Comparison of ENCODE assay signal across 8 mouse cellular contexts in genomic region chr5:91038547-91038946, GRCm38 (mm10). TPM values are rescaled to one million over a fixed set of nuclear protein-coding genes. Genes with fewer than 3 reads are reported as not detected.
DNase-seq lines count a peak whose midpoint lies in the region; ATAC-seq and TF ChIP-seq lines count a peak whose summit lies in the region.

No protein-coding gene starts in this region.

- peak; percentile 55 for TF ChIP-seq CTCF in layer of hippocampus, adult 2 months (conservative IDR thresholded peaks at IDR 0.05)
- peak; percentile 76 for TF ChIP-seq CTCF in stomach, postnatal 0 days (IDR thresholded peaks at IDR 0.05; ENCODE audit: low read depth)

- ATAC-seq in hematopoietic stem cell, adult 5-6 weeks (replicated peaks in 1 of 2; ENCODE audit: insufficient read depth in 1 of 2, low FRiP score in 2 of 2, low TSS enrichment in 1 of 2, low read depth in 1 of 2, poor library complexity in 2 of 2, severe bottlenecking in 2 of 2): peak; percentile 27 to 58; a peak in 2 of 4 replicates
- ATAC-seq in limb, embryonic 15.5 days (ENCODE audit: insufficient number of reproducible peaks, low FRiP score, low TSS enrichment, low read depth): peak; percentile 40; the same call in 1 of the 2 replicates
- ATAC-seq in stomach, postnatal 0 days (ENCODE audit: low FRiP score, low TSS enrichment): peak; percentile 99

- no peaks in the 10 kb centered on the region for H3K9me3 ChIP-seq in limb, embryonic 15.5 days
- H3K9me3 ChIP-seq in stomach, postnatal 0 days (ENCODE audit: control insufficient read depth, low read length): no peaks in the 10 kb centered on the region

- no peak overlapping the region for H3K27ac ChIP-seq in layer of hippocampus, adult 2 months
- no peak overlapping the region for H3K27ac ChIP-seq in limb, embryonic 15.5 days
- no peak overlapping the region for H3K27ac ChIP-seq in stomach, postnatal 0 days (replicated peaks)

- H3K4me3 ChIP-seq in layer of hippocampus, adult 2 months: no peak overlapping the region
- H3K4me3 ChIP-seq in limb, embryonic 15.5 days: no peak overlapping the region
- no peak overlapping the region for H3K4me3 ChIP-seq in stomach, postnatal 0 days (ENCODE audit: low read depth, low read length)

- H3K4me2 ChIP-seq in limb, embryonic 15.5 days: no peak overlapping the region
- no peak overlapping the region for H3K4me2 ChIP-seq in stomach, postnatal 0 days (replicated peaks; ENCODE audit: low read depth)

- no peaks in the 10 kb centered on the region for H3K36me3 ChIP-seq in limb, embryonic 15.5 days
- H3K36me3 ChIP-seq in stomach, postnatal 0 days (ENCODE audit: control insufficient read depth, insufficient read depth, low read length): no peaks in the 10 kb centered on the region

- H3K9ac ChIP-seq in limb, embryonic 15.5 days: no peak overlapping the region
- H3K9ac ChIP-seq in stomach, postnatal 0 days (ENCODE audit: low read length): no peak overlapping the region

- no peaks in the 10 kb centered on the region for H3K27me3 ChIP-seq in limb, embryonic 15.5 days
- H3K27me3 ChIP-seq in stomach, postnatal 0 days (ENCODE audit: control insufficient read depth, insufficient read depth, low read length): no peaks in the 10 kb centered on the region

- H3K4me1 ChIP-seq in limb, embryonic 15.5 days: peaks cover 2% of the 10 kb centered on the region
- H3K4me1 ChIP-seq in stomach, postnatal 0 days (replicated peaks; ENCODE audit: control insufficient read depth, insufficient read depth): no peaks in the 10 kb centered on the region

- TF ChIP-seq EP300 in stomach, postnatal 0 days (optimal IDR thresholded peaks at IDR 0.05): peak; percentile 53

- peak in 1 of 2 experiments; percentile 16 for DNase-seq in layer of hippocampus, adult 2 months (ENCODE audit: low spot score in 2 of 2)
- DNase-seq in layer of hippocampus, postnatal 36 days: no peak
- DNase-seq in R1 (ENCODE audit: low read depth, low spot score): peak; percentile 81
- DNase-seq in stomach, postnatal 0 days (ENCODE audit: low spot score): peak; percentile 96
- DNase-seq in layer of hippocampus, adult 18-20 months (ENCODE audit: low spot score in 2 of 2): no peak
- DNase-seq in layer of hippocampus, postnatal 14 days (ENCODE audit: low spot score in 2 of 2): no peak

- 3% methylated on average over 2 of the region's 2 CpGs for WGBS in limb, embryonic 15.5 days
- 11% methylated on average over 2 of the region's 2 CpGs for WGBS in stomach, postnatal 0 days

RNA-seq across cellular contexts. Expression of gene Epgn, which starts 11.3 kb away (rescaled TPM):
- total RNA-seq in layer of hippocampus, adult 2 months (2021): under 1 TPM; 0.20 to 0.27 TPM
- under 1 TPM; 0.35 to 0.45 TPM for total RNA-seq in layer of hippocampus, postnatal 36 days (2021)
- 0.25 TPM in 1 of 2 replicates, not detected in the other for total RNA-seq in hematopoietic stem cell, adult 5-6 weeks (2017)
- polyA plus RNA-seq in limb, embryonic 15.5 days (2015; fragmentation: Nextera tagmentation; extraction: Ambion mirVana): 0.49 and 0.51 TPM in 2 replicates
- 0.12 and 0.17 TPM in 2 replicates for polyA plus RNA-seq in stomach, postnatal 0 days (2015; fragmentation: Nextera tagmentation; extraction: Ambion mirVana)
- total RNA-seq in layer of hippocampus, adult 18-20 months (2021): under 1 TPM; 0.35 to 0.58 TPM
- total RNA-seq in layer of hippocampus, postnatal 14 days (2021): under 1 TPM in 1 of 2 experiments, not detected in 1; 0.60 TPM

RNA-seq across cellular contexts. Expression of gene Ereg, which starts 35.9 kb away (rescaled TPM):
- not detected for total RNA-seq in layer of hippocampus, adult 2 months (2021)
- total RNA-seq in layer of hippocampus, postnatal 36 days (2021): not detected
- not detected in 2 replicates for total RNA-seq in hematopoietic stem cell, adult 5-6 weeks (2017)
- polyA plus RNA-seq in limb, embryonic 15.5 days (2015; fragmentation: Nextera tagmentation; extraction: Ambion mirVana): 0.99 and 1.0 TPM in 2 replicates
- 3.2 and 3.3 TPM in 2 replicates for polyA plus RNA-seq in stomach, postnatal 0 days (2015; fragmentation: Nextera tagmentation; extraction: Ambion mirVana)
- not detected for total RNA-seq in layer of hippocampus, adult 18-20 months (2021)
- not detected for total RNA-seq in layer of hippocampus, postnatal 14 days (2021)

Comparison
In these comparisons a context has a peak if more than half of its experiments do, and no peak if none do; other contexts are left out.
1. DNase-seq: peak in R1 (single experiment) and stomach, postnatal 0 days (single experiment); none in layer of hippocampus, postnatal 36 days (0 of 2), layer of hippocampus, adult 18-20 months (0 of 2) and layer of hippocampus, postnatal 14 days (0 of 2).
2. ATAC-seq: peak in every context shown above with its lines; median percentile 99 in stomach, postnatal 0 days; 42 in hematopoietic stem cell, adult 5-6 weeks; 40 in limb, embryonic 15.5 days.